In the genomic region with DNA sequence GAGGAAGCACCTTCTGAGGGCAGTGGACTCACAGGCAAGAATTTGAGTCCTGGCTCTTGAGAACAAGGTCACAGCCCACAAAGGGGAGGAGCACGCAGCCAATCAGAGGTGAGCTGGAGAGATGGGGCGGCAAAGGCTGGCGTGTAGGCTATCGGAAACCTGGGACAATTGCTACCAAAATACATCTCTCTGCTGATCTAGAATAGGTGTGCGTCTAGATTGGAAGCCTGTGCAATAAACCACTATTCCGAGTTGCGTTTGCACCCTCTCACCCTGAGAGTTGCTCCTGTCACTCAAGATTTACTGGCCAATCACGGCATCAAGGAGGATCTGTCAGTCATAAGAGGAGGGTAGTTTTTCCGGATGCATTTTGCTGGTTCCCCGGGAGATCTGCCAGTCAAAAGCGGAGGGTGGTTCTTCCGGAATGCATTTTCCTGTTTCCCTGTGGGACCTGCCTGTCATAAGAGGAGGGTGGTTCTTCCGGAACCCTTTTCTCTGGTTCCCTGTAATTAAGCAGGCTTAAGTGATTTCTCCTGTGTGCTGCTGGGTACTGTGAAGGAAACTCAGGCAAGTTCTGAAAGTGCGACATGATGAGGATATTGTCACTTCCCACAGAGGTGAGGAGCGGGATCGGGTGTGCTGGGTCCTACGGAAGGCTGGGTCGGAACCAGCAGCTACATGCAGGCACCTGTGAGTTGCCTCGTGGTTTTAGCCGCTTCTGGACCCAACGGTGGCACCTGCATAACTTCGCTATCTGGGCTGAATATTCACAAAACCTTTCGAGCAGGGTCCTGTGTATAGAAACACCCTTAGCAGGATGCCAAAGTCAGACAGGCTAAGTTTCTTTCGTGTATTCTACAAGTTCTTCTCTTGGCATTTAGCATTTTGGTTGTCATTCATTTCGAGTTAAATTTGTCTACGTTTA, we compare ENCODE assay signal across 8 mouse cellular contexts.
DNase-seq lines count a peak whose midpoint lies in the region; ATAC-seq lines count a peak whose summit lies in the region.
"Not testable (repeated sequence)": the region's sequence is repeated elsewhere in the genome, so short reads cannot be mapped to it uniquely, and the experiment has no call there.

No protein-coding gene starts in this region.

- peak overlapping the region; percentile 66 for H3K4me3 ChIP-seq in brown adipose tissue, adult 24 weeks (ENCODE audit: insufficient read depth, low read depth, low read length)
- H3K4me3 ChIP-seq in heart, embryonic 13.5 days, result peak overlapping the region; percentile 59
- H3K4me3 ChIP-seq in liver, embryonic 12.5 days, result peak overlapping the region; percentile 62
- H3K4me3 ChIP-seq in stomach, embryonic 15.5 days (replicated peaks), result peak overlapping the region; percentile 61

- not testable (repeated sequence) for H3K9me3 ChIP-seq in heart, embryonic 13.5 days; liver, embryonic 12.5 days (replicated peaks); stomach, embryonic 15.5 days

- 0 out of 2 replicates have a peak overlapping the region, but pooled peaks have one; percentile 35 for H3K27ac ChIP-seq in brown adipose tissue, adult 24 weeks (replicated peaks; ENCODE audit: low read depth, low read length)
- H3K27ac ChIP-seq in heart, embryonic 13.5 days (replicated peaks), result peak overlapping the region; percentile 74
- not testable (repeated sequence) for H3K27ac ChIP-seq in liver, embryonic 12.5 days
- 0 out of 2 replicates have a peak overlapping the region, but pooled peaks have one; percentile 59 for H3K27ac ChIP-seq in stomach, embryonic 15.5 days

- not testable (repeated sequence) for H3K4me1 ChIP-seq in brown adipose tissue, adult 24 weeks (ENCODE audit: control insufficient read depth, insufficient read depth, insufficient read length, low read length); heart, embryonic 13.5 days; liver, embryonic 12.5 days; stomach, embryonic 15.5 days

- peak; percentile 97 for ATAC-seq in heart, embryonic 13.5 days (ENCODE audit: extremely low read depth, insufficient number of reproducible peaks, low FRiP score, low TSS enrichment)
- ATAC-seq in liver, embryonic 12.5 days, result peak; percentile 100
- ATAC-seq in stomach, embryonic 15.5 days (ENCODE audit: insufficient read depth, low FRiP score, low read depth), result peak; percentile 100

- H3K27me3 ChIP-seq in heart, embryonic 13.5 days (replicated peaks); liver, embryonic 12.5 days (replicated peaks); stomach, embryonic 15.5 days (replicated peaks): not testable (repeated sequence)

- 2% methylated on average over 24 of the region's 26 CpGs for WGBS in heart, embryonic 13.5 days
- 1% methylated on average over 24 of the region's 26 CpGs for WGBS in liver, embryonic 12.5 days (ENCODE audit: insufficient replicate concordance)
- WGBS in stomach, embryonic 15.5 days, result 2% methylated on average over 25 of the region's 26 CpGs

- not testable (repeated sequence) for H3K36me3 ChIP-seq in heart, embryonic 13.5 days; liver, embryonic 12.5 days; stomach, embryonic 15.5 days

- H3K9ac ChIP-seq in heart, embryonic 13.5 days, result peak overlapping the region; percentile 75
- H3K9ac ChIP-seq in liver, embryonic 12.5 days, result peak overlapping the region; percentile 61
- H3K9ac ChIP-seq in stomach, embryonic 15.5 days, result not testable (repeated sequence)

- H3K4me2 ChIP-seq in heart, embryonic 13.5 days, result peak overlapping the region; percentile 62
- H3K4me2 ChIP-seq in liver, embryonic 12.5 days, result peak overlapping the region; percentile 65
- peak overlapping the region; percentile 27; the same call in 1 of the 2 replicates for H3K4me2 ChIP-seq in stomach, embryonic 15.5 days

- peak; percentile 92 for DNase-seq in CD4-positive, CD25-positive, alpha-beta regulatory T cell, adult 2 months (ENCODE audit: low read depth, low spot score)
- peak; percentile 86 for DNase-seq in fat pad, adult 2 months (ENCODE audit: extremely low read depth, low read depth, low spot score)
- DNase-seq in kidney, postnatal 10 days, result peak; percentile 90
- peak; percentile 79 to 85 for DNase-seq in natural killer cell, adult 2 months (ENCODE audit: low spot score in 2 of 2)
